Mouse (Mus musculus) ES-Bruce4 (cell line): ENCODE data around the gene Prickle2. TPM values are rescaled to one million over a fixed set of nuclear protein-coding genes. Genes with fewer than 3 reads are reported as not detected.

Experiments used
- H3K27ac ChIP-seq: 2 replicates; pipeline ENCODE4 v1.5.1; 2012; ENCODE audit warnings: low read length, inconsistent platforms; ENCODE audit not compliant: insufficient read depth
- H3K27me3 ChIP-seq: 2 replicates; pipeline ENCODE4 v1.6.1; 2012; ENCODE audit warnings: mild to moderate bottlenecking, low read length, inconsistent platforms; ENCODE audit not compliant: control insufficient read depth, poor library complexity, insufficient read depth, severe bottlenecking
- H3K36me3 ChIP-seq: 2 replicates; pipeline ENCODE4 v1.6.1; 2012; ENCODE audit warnings: inconsistent platforms, mild to moderate bottlenecking, low read length, moderate library complexity; ENCODE audit not compliant: control insufficient read depth, poor library complexity, insufficient read depth, severe bottlenecking
- H3K4me1 ChIP-seq: one replicate; pipeline ENCODE4 v1.8.1; 2011; ENCODE audit warnings: low read length; ENCODE audit not compliant: control insufficient read depth, insufficient read depth
- H3K4me3 ChIP-seq: 2 replicates; pipeline ENCODE4 v1.5.1; 2011; ENCODE audit warnings: low read depth, mild to moderate bottlenecking, low read length
- H3K9ac ChIP-seq: 2 replicates; pipeline ENCODE4 v1.6.1; 2012; ENCODE audit warnings: low read depth, mild to moderate bottlenecking, inconsistent platforms; ENCODE audit not compliant: poor library complexity, severe bottlenecking
- H3K9me3 ChIP-seq: replicated peaks from 2 replicates; pipeline ENCODE4 v1.6.1; 2012; ENCODE audit warnings: mild to moderate bottlenecking, low read length, inconsistent platforms; ENCODE audit not compliant: control insufficient read depth, poor library complexity, insufficient read depth, severe bottlenecking
- CTCF ChIP-seq: IDR thresholded peaks from one replicate; pipeline ENCODE4 v1.8.1; 2011; ENCODE audit warnings: low read depth, low read length
- EP300 ChIP-seq: IDR thresholded peaks from 2 replicates; pipeline ENCODE4 v1.6.1; 2011; ENCODE audit warnings: low read depth, low read length; ENCODE audit not compliant: insufficient read depth
- POLR2A ChIP-seq: IDR thresholded peaks from one replicate; pipeline ENCODE4 v1.8.1; 2011; ENCODE audit warnings: low read length; ENCODE audit not compliant: insufficient read depth
- polyA plus RNA-seq: library from polyadenylated mRNA; stranded (reverse); fragments of >200 nt; gene quantifications from 2 replicates; pipeline ENCODE4 v1.2.4, GENCODE M21; 2011; ENCODE audit warnings: low read depth; ENCODE audit not compliant: missing spikeins, insufficient read depth, insufficient read length

Gene Prickle2
- polyA plus RNA-seq, 1 experiment = 3.3 TPM

- TF ChIP-seq POLR2A (no peak), CTCF (no peak), EP300 (no peak)
Measured at GRCm38 (mm10) chr6:92728514-92728913, 22.6 kb upstream of the Prickle2 start.

GRCm38 (mm10) chr6:92728084-92728483 is 22.1 kb upstream of the Prickle2 start:
- H3K4me1 ChIP-seq = no peaks in the 10 kb centered on the region
- peak overlapping the region; percentile 2; the same call in 1 of the 2 replicates for H3K4me3 ChIP-seq
- H3K27ac ChIP-seq = no peak overlapping the region
- no peaks in the 10 kb centered on the region for H3K9me3 ChIP-seq
- H3K9ac ChIP-seq = 0 out of 2 replicates have a peak overlapping the region, but pooled peaks have one; percentile 2
- H3K36me3 ChIP-seq = no peaks in the 10 kb centered on the region
- no peaks in the 10 kb centered on the region for H3K27me3 ChIP-seq
- TF ChIP-seq CTCF (peak; percentile 79), EP300 (no peak), POLR2A (no peak)

More at GRCm38 (mm10) chr6:92728514-92728913, 22.6 kb upstream of the Prickle2 start:
- Histone ChIP-seq H3K4me1 (no peaks in the 10 kb centered on the region), H3K36me3 (no peaks in the 10 kb centered on the region), H3K27ac (no peak overlapping the region), H3K27me3 (no peaks in the 10 kb centered on the region), H3K4me3 (peak overlapping the region; percentile 2; the same call in 1 of the 2 replicates), H3K9me3 (no peaks in the 10 kb centered on the region), H3K9ac (0 out of 2 replicates have a peak overlapping the region, but pooled peaks have one; percentile 2)

GRCm38 (mm10) chr6:92727351-92727986 is 21.5 kb upstream of the Prickle2 start:
- H3K9me3 ChIP-seq = no peaks in the 10 kb centered on the region
- no peaks in the 10 kb centered on the region for H3K36me3 ChIP-seq
- no peak overlapping the region for H3K9ac ChIP-seq
- H3K27ac ChIP-seq = no peak overlapping the region
- no peaks in the 10 kb centered on the region for H3K4me1 ChIP-seq
- H3K4me3 ChIP-seq = no peak overlapping the region
- no peak for TF ChIP-seq POLR2A
- no peak for TF ChIP-seq CTCF
- TF ChIP-seq EP300 = no peak
- H3K27me3 ChIP-seq = no peaks in the 10 kb centered on the region

- H3K4me1 ChIP-seq = no peaks in the 10 kb centered on the region
- H3K27me3 ChIP-seq = no peaks in the 10 kb centered on the region
- no peak overlapping the region for H3K9ac ChIP-seq
- no peak overlapping the region for H3K27ac ChIP-seq
- H3K9me3 ChIP-seq = no peaks in the 10 kb centered on the region
- TF ChIP-seq CTCF = no peak
- no peak for TF ChIP-seq EP300
- TF ChIP-seq POLR2A = no peak
- no peaks in the 10 kb centered on the region for H3K36me3 ChIP-seq
- H3K4me3 ChIP-seq = no peak overlapping the region
Measured at GRCm38 (mm10) chr6:92726121-92726520, 20.2 kb upstream of the Prickle2 start.

GRCm38 (mm10) chr6:92724394-92724793 is 18.4 kb upstream of the Prickle2 start:
- Histone ChIP-seq H3K27ac (no peak overlapping the region), H3K27me3 (no peaks in the 10 kb centered on the region), H3K36me3 (no peaks in the 10 kb centered on the region), H3K9me3 (no peaks in the 10 kb centered on the region), H3K4me1 (no peaks in the 10 kb centered on the region), H3K4me3 (no peak overlapping the region), H3K9ac (no peak overlapping the region)
- no peak for TF ChIP-seq CTCF
- no peak for TF ChIP-seq POLR2A
- TF ChIP-seq EP300 = no peak

GRCm38 (mm10) chr6:92715806-92716205 is 9.9 kb upstream of the Prickle2 start:
- Histone ChIP-seq H3K4me1 (no peaks in the 10 kb centered on the region), H3K36me3 (no peaks in the 10 kb centered on the region), H3K27ac (no peak overlapping the region), H3K27me3 (no peaks in the 10 kb centered on the region; the same call in 1 of the 2 replicates), H3K9me3 (no peaks in the 10 kb centered on the region), H3K9ac (no peak overlapping the region), H3K4me3 (no peak overlapping the region)
- TF ChIP-seq CTCF (no peak), EP300 (no peak), POLR2A (no peak)
